Mouse (Mus musculus) liver, postnatal 0 days (tissue): ENCODE measurements around the gene Slc25a26. TPM values are rescaled to one million over a fixed set of nuclear protein-coding genes. Genes with fewer than 3 reads are reported as not detected.
A peak's percentile ranks its signal among the peaks of the same experiment; 100 is the strongest.

Experiments
- ATAC-seq: fragments of 200-750 bp; cut with Nextera tagmentation; 2 replicates; pipeline ENCODE4 v1.8.0; 2017; ENCODE audit warnings: mild to moderate bottlenecking, moderate library complexity
- DNase-seq: peaks from one replicate; pipeline ENCODE4 v3.0.0-alpha.2; 2016
- H3K27ac ChIP-seq: fragments of 300-500 bp; sonication (generic); 2 replicates; pipeline ENCODE4 v1.5.1; 2014; ENCODE audit warnings: antibody characterized with exemption, moderate library complexity, mild to moderate bottlenecking, low read depth
- H3K27me3 ChIP-seq: fragments of 300-500 bp; sonication (generic); 2 replicates; pipeline ENCODE4 v1.6.1; 2014; ENCODE audit warnings: low read length, control low read depth, mixed read lengths; ENCODE audit not compliant: insufficient read depth
- H3K36me3 ChIP-seq: fragments of 300-500 bp; sonication (generic); replicated peaks from 2 replicates; pipeline ENCODE4 v1.6.1; 2014; ENCODE audit warnings: mild to moderate bottlenecking, control low read depth, low read length, moderate library complexity, mixed read lengths; ENCODE audit not compliant: insufficient read depth
- H3K4me1 ChIP-seq: fragments of 300-500 bp; sonication (generic); 2 replicates; pipeline ENCODE4 v1.6.1; 2014; ENCODE audit warnings: antibody characterized with exemption, mild to moderate bottlenecking, control low read depth; ENCODE audit not compliant: insufficient read depth
- H3K4me2 ChIP-seq: fragments of 300-500 bp; sonication (generic); 2 replicates; pipeline ENCODE4 v1.6.1; 2014; ENCODE audit warnings: low read depth, mild to moderate bottlenecking, low read length, moderate library complexity, mixed read lengths
- H3K4me3 ChIP-seq: fragments of 300-500 bp; sonication (generic); 2 replicates; pipeline ENCODE4 v1.5.1; 2014; ENCODE audit warnings: low read depth, low read length
- H3K9ac ChIP-seq: fragments of 300-500 bp; sonication (generic); replicated peaks from 2 replicates; pipeline ENCODE4 v1.6.1; 2014; ENCODE audit warnings: mild to moderate bottlenecking, moderate library complexity
- H3K9me3 ChIP-seq: fragments of 300-500 bp; sonication (generic); 2 replicates; pipeline ENCODE4 v1.6.1; 2016; ENCODE audit warnings: mild to moderate bottlenecking, control low read depth, low read length, mixed read lengths
- CTCF ChIP-seq: sonication (generic); IDR thresholded peaks from 2 replicates; pipeline ENCODE4 v1.5.1; 2016; ENCODE audit warnings: antibody characterized with exemption, low read depth
- EP300 ChIP-seq: IDR thresholded peaks from 2 replicates; pipeline ENCODE4 v1.6.1; 2016; ENCODE audit warnings: antibody characterized with exemption, low read depth, mild to moderate bottlenecking
- WGBS: fragments of 180-500 bp; shearing (Covaris S2); extraction: QIAGEN DNeasy Blood & Tissue Kit; methylation state at CpG from one replicate; pipeline ENCODE4 v1.1.7; 2014; ENCODE audit not compliant: insufficient replicate concordance; 5-methylcytosine and 5-hydroxymethylcytosine counted together
- polyA plus RNA-seq: library from polyadenylated mRNA; unstranded; fragments of >200 nt; fragmentation: Nextera tagmentation; extraction: Ambion mirVana; gene quantifications from 2 replicates; pipeline ENCODE4 v1.2.1, GENCODE M21; 2015

The Slc25a26 gene
- polyA plus RNA-seq, 1 experiment from 2014 or later, result 3.0 TPM

GRCm38 (mm10) chr6:94537652-94538051, 37.5 kb downstream of the Slc25a26 start:
- TF ChIP-seq CTCF (no peak), EP300 (no peak)
- H3K4me2 ChIP-seq, result no peak overlapping the region
- ATAC-seq, result no peak
- H3K27ac ChIP-seq, result no peak overlapping the region
- no peaks in the 10 kb centered on the region for H3K9me3 ChIP-seq
- H3K36me3 ChIP-seq, result no peaks in the 10 kb centered on the region
- no peaks in the 10 kb centered on the region for H3K27me3 ChIP-seq
- H3K4me1 ChIP-seq, result no peaks in the 10 kb centered on the region
- WGBS, result 73% methylated on average over 1 of the region's 1 CpGs
- DNase-seq, result no peak
- no peak overlapping the region for H3K9ac ChIP-seq
- H3K4me3 ChIP-seq, result no peak overlapping the region

- ATAC-seq (no peak), DNase-seq (no peak)
- 73% methylated on average over 3 of the region's 3 CpGs for WGBS
- no peak for TF ChIP-seq CTCF
- TF ChIP-seq EP300, result no peak
- H3K4me1 ChIP-seq, result no peaks in the 10 kb centered on the region
- no peaks in the 10 kb centered on the region for H3K9me3 ChIP-seq
- H3K27ac ChIP-seq, result no peak overlapping the region
- no peak overlapping the region for H3K9ac ChIP-seq
- H3K4me2 ChIP-seq, result no peak overlapping the region
- no peak overlapping the region for H3K4me3 ChIP-seq
- no peaks in the 10 kb centered on the region for H3K36me3 ChIP-seq
- no peaks in the 10 kb centered on the region for H3K27me3 ChIP-seq
Measured at GRCm38 (mm10) chr6:94540090-94540489, 40.0 kb downstream of the Slc25a26 start.

GRCm38 (mm10) chr6:94540615-94541014, 40.5 kb downstream of the Slc25a26 start:
- WGBS, result 68% methylated on average over 4 of the region's 4 CpGs
- H3K4me2 ChIP-seq, result no peak overlapping the region
- no peaks in the 10 kb centered on the region for H3K36me3 ChIP-seq
- no peak overlapping the region for H3K27ac ChIP-seq
- no peak overlapping the region for H3K9ac ChIP-seq
- DNase-seq (no peak), ATAC-seq (no peak)
- no peaks in the 10 kb centered on the region for H3K9me3 ChIP-seq
- H3K4me1 ChIP-seq, result no peaks in the 10 kb centered on the region
- H3K27me3 ChIP-seq, result no peaks in the 10 kb centered on the region
- H3K4me3 ChIP-seq, result no peak overlapping the region
- TF ChIP-seq CTCF, result no peak
- no peak for TF ChIP-seq EP300

- ATAC-seq, result no peak
- no peaks in the 10 kb centered on the region for H3K36me3 ChIP-seq
- no peak overlapping the region for H3K27ac ChIP-seq
- no peaks in the 10 kb centered on the region for H3K27me3 ChIP-seq
- H3K4me1 ChIP-seq, result no peaks in the 10 kb centered on the region
- DNase-seq, result no peak
- H3K9me3 ChIP-seq, result no peaks in the 10 kb centered on the region
- TF ChIP-seq EP300 (no peak), CTCF (no peak)
- H3K4me3 ChIP-seq, result no peak overlapping the region
- no peak overlapping the region for H3K9ac ChIP-seq
- no peak overlapping the region for H3K4me2 ChIP-seq
- WGBS, result 61% methylated on average over 6 of the region's 6 CpGs
Measured at GRCm38 (mm10) chr6:94541133-94541532, 41.0 kb downstream of the Slc25a26 start.

GRCm38 (mm10) chr6:94541854-94542253, 41.7 kb downstream of the Slc25a26 start:
- Histone ChIP-seq H3K4me2 (no peak overlapping the region), H3K27me3 (no peaks in the 10 kb centered on the region), H3K27ac (no peak overlapping the region), H3K9ac (no peak overlapping the region), H3K4me1 (no peaks in the 10 kb centered on the region), H3K9me3 (no peaks in the 10 kb centered on the region), H3K36me3 (no peaks in the 10 kb centered on the region), H3K4me3 (no peak overlapping the region)
- ATAC-seq, result no peak
- TF ChIP-seq CTCF, result no peak
- no peak for TF ChIP-seq EP300
- DNase-seq, result no peak
- WGBS, result 71% methylated on average over 7 of the region's 7 CpGs

GRCm38 (mm10) chr6:94543902-94544840, 44.0 kb downstream of the Slc25a26 start:
- H3K36me3 ChIP-seq, result no peaks in the 10 kb centered on the region
- no peaks in the 10 kb centered on the region for H3K27me3 ChIP-seq
- TF ChIP-seq CTCF (peak; percentile 62), EP300 (no peak)
- 49% methylated on average over 5 of the region's 5 CpGs for WGBS
- H3K27ac ChIP-seq, result no peak overlapping the region
- H3K9me3 ChIP-seq, result no peaks in the 10 kb centered on the region
- H3K4me2 ChIP-seq, result no peak overlapping the region
- no peak overlapping the region for H3K9ac ChIP-seq
- no peak for ATAC-seq
- H3K4me3 ChIP-seq, result no peak overlapping the region
- no peak for DNase-seq
- no peaks in the 10 kb centered on the region for H3K4me1 ChIP-seq
